Mouse (Mus musculus): ENCODE measurements around the gene Arpc4.
A peak's percentile ranks its signal among the peaks of the same experiment; 100 is the strongest.
"Not testable (repeated sequence)": the region's sequence is repeated elsewhere in the genome, so short reads cannot be mapped to it uniquely, and the experiment has no call there.

The Arpc4 gene

GRCm38 (mm10) chr6:113377496-113378385 lies at the start of gene Arpc4, which contains the start of gene Tada3:
Gene Arpc4 (plus strand): TSS chr6:113378115.
Gene Tada3 (minus strand): TSS chr6:113377883.
- peak; percentile 93 to 98 for DNase-seq (ENCODE audit: inconsistent age in 2 of 2, low spot score in 1 of 2)

DNA sequence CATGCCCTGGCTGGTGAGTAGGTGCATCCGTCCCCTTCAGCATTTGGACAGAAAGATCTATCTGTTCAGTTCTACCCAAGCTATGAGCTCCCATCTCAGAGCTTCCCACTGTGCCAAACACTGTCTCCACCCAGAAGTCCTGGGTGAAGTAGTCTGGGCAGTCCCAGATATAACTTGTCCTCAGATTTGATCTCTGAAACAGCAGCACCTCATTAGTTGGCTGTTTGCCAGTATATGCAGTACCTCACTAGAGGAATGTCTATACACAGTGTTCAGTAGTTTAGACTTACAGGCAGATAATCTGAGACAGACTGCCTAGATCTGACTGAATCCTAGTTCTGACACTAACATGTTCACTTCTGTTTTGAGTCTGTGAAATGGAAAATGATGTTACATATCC lies 48.5 kb upstream of the Arpc4 start:
- no peak for DNase-seq (ENCODE audit: inconsistent age in 2 of 2, low spot score in 1 of 2)

GRCm38 (mm10) chr6:113330547-113330946 lies 47.4 kb upstream of the Arpc4 start:
- peak in 1 of 2 experiments; percentile 43 for DNase-seq (ENCODE audit: inconsistent age in 2 of 2, low spot score in 1 of 2)

DNA sequence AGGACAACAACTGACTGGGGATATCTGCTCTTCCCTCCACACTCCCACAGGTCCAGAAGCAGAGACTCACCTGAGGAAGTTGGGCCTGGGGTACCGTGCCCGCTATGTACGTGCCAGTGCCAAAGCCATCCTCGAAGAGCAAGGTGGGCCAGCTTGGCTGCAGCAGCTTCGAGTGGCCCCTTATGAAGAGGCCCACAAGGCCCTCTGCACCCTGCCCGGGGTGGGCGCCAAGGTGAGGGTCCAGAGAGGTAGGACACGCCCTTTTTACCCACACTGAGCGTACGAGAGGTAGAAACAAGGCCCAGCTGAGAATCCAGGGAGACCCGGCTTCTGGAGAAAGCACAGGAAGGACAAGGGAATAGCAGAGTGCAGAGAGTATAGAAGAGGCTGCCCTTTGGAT lies 46.2 kb upstream of the Arpc4 start:
- DNase-seq (ENCODE audit: inconsistent age in 2 of 2, low spot score in 1 of 2): no peak

- not testable (repeated sequence) for DNase-seq (ENCODE audit: inconsistent age in 2 of 2, low spot score in 1 of 2)
Observed at GRCm38 (mm10) chr6:113332734-113333133, 45.2 kb upstream of the Arpc4 start.

DNA sequence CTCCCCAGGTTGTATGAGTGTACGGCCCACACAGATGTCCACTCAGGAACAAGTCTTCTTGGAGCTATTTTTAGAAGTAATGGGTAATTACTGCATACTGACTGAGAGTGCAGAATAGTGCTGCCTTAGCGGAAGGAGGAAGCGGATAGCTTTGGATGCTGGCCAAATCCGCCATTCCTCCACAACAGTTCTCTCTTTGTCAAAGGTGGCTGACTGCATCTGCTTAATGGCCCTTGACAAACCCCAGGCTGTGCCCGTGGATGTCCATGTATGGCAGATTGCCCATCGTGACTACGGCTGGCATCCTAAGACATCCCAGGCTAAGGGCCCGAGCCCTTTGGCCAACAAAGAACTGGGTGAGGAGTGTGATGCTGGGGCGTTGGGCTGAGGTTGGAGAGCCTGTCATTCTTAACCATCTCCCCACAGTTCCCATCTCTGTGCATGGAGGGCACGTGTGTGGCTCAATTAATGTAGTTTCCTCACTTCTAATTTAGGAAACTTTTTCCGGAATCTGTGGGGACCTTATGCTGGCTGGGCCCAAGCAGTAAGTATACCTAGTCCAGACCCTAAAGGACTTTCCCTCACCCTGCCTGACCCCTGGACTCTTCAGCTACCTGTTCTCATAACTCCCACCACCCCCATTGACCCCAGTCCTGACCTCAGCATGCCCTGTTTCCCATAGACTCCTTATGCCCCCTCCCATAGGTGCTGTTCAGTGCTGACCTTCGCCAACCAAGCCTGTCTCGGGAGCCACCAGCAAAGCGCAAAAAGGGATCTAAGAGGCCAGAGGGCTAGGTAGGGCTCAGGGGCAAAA lies 44.6 kb upstream of the Arpc4 start:
- DNase-seq (ENCODE audit: inconsistent age in 2 of 2, low spot score in 1 of 2): peak in 1 of 2 experiments; percentile 59

DNA sequence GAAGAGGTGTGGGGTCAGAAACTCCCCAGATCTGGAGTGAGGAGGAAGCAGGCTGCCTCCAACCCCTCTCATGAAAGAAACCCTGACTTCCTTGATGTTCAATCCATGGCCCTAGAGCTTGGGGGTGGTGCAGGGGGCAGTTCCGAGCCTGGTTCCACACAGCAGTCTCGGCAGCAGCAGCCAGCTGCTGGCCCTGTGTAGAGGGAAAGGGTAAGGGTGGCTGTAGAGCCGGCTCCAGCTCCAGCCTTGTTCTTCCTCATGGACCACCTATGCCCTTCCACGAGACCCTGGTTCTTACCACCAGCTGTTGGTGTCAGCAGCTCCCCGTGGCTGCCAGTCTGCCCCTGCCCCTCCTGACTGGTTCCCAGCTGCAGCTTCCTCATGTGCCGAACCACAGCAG lies 43.7 kb upstream of the Arpc4 start:
- no peak for DNase-seq (ENCODE audit: inconsistent age in 2 of 2, low spot score in 1 of 2)

- peak; percentile 70 to 87 for DNase-seq (ENCODE audit: inconsistent age in 2 of 2, low spot score in 1 of 2)
Observed at GRCm38 (mm10) chr6:113336852-113337620, 40.9 kb upstream of the Arpc4 start.

GRCm38 (mm10) chr6:113341574-113341973 lies 36.3 kb upstream of the Arpc4 start:
- DNase-seq (ENCODE audit: inconsistent age in 2 of 2, low spot score in 1 of 2): peak; percentile 29 to 57

DNA sequence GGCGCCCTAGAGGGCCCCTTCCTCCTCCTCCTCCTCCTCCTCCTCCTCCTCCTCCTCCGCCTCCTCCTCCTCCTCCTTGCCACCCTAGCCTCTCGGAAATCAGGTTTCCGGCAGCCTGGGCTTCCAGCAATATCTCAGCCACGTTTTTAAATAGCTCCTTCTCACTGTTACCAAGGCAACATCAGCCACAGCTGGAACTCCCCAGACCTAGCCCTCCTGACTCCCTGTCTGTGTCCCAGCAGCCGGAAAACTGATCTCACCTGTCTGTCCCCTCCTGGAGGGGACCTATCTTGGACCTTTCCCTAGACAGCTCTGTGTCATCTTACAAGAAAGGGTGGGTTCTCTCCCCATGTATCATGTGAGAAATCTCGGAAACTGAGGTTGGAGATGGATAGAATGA lies 35.6 kb upstream of the Arpc4 start:
- peak in 1 of 2 experiments; percentile 49 for DNase-seq (ENCODE audit: inconsistent age in 2 of 2, low spot score in 1 of 2)

DNA sequence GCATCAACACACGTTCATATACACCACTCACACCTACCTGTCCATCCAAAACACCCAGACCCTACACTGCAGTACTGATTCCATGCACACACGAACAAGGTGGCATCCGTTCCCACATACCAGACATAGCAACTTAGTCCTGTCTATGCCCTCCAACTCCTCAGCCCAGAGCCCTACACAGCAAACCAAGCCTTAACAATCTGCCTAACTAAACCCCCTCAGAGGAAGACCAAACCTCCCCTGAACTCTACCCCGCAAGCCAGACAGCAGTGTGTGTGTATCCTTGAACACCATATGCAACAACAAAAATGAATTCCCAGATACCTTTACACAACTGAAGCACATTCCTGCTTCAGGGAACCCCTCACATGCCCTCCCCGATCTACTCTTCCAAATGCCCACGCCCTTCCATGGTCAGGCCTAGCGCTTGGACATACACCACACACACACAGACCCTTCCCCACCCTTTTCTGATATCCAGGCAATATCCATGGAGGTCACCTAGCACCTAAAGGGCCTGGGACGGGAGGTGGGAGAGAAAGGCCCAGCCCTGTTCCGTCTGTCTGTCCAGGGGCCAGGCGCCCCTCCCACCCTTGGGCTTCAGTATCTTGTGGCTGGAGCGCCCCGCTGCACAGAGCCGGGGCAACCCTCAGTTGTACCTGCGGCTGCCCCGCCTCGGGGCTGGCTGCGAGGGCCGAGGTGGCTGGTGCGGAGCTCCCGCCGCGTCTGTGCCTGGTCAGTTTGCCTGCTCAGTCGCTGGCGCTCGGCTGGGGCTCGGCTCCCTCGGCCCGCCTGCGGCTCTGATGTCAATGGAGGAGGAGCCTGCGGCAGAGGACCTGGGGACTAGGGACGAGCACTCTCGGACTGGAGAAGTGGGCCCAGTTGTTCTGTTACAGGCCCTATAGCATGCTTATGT lies 34.5 kb upstream of the Arpc4 start, which contains the start of gene Camk1:
TSS of gene Camk1 (minus strand) at position 808 of the 916 bp plus-strand sequence.
- peak; percentile 91 to 96 for DNase-seq (ENCODE audit: inconsistent age in 2 of 2, low spot score in 1 of 2)

- peak; percentile 81 to 91 for DNase-seq (ENCODE audit: inconsistent age in 2 of 2, low spot score in 1 of 2)
Observed at GRCm38 (mm10) chr6:113344321-113344720, 33.6 kb upstream of the Arpc4 start.

DNA sequence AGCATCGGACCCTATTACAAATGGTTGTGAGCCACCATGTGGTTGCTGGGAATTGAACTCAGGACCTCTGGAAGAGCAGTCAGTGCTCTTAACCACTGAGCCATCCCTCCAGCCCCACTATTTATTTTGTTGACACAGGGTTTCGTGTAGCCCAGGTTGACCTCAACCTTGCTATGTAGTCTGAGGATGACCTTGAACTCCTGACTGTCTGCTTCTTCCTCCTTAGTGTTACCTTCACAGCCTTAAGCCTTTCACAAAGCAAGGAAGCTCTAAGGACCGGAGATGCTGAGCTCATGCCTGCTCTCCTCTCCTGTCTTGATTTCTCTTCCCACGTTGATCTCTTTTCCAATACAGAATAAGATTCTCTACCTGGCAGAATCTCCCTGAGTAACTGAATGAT lies 31.0 kb upstream of the Arpc4 start:
- DNase-seq (ENCODE audit: inconsistent age in 2 of 2, low spot score in 1 of 2): no peak

DNA sequence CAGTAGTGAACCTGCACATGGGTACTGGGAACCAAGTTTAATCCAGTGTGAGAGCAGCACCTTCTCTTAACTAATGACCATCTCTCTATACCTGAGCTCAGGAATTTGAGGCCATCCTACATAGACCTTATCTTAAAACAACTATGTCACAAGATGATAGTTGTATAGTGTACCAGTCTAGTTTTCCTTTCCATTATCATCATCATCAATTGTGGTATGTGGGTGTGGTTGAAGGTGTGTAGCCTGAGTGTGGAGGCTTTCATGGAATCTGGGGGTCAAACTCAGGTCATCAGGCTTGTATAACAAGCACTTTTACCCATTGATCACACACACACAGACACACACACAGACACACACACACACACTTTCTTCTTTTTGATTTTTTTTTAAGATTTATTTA lies 27.4 kb upstream of the Arpc4 start:
- DNase-seq (ENCODE audit: inconsistent age in 2 of 2, low spot score in 1 of 2): no peak

- peak in 1 of 2 experiments; percentile 16 for DNase-seq (ENCODE audit: inconsistent age in 2 of 2, low spot score in 1 of 2)
Observed at GRCm38 (mm10) chr6:113351161-113351560, 26.8 kb upstream of the Arpc4 start.

GRCm38 (mm10) chr6:113351653-113352052 lies 26.3 kb upstream of the Arpc4 start:
- peak in 1 of 2 experiments; percentile 19 for DNase-seq (ENCODE audit: inconsistent age in 2 of 2, low spot score in 1 of 2)

GRCm38 (mm10) chr6:113352820-113353219 lies 25.1 kb upstream of the Arpc4 start:
- DNase-seq (ENCODE audit: inconsistent age in 2 of 2, low spot score in 1 of 2): peak in 1 of 2 experiments; percentile 56

DNA sequence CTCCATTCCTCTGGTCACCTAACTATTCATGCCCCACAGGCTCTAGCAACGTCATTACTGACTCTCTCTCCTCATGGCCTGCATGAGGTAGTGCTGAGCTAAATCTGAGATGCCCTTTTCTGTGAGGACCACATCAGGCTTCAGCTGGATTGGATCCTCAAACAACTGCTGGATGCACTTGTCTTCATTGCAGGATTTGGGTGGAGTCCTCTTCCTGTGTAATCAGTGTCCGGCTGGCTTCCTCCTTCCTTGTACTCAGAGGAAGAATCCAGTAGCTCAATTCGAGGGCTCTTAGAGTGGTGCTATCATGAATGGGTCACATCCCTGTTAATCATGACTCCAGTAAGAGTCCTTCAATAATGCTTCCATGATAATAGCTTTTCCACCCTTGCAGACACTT lies 24.2 kb upstream of the Arpc4 start:
- peak in 1 of 2 experiments; percentile 19 for DNase-seq (ENCODE audit: inconsistent age in 2 of 2, low spot score in 1 of 2)

DNA sequence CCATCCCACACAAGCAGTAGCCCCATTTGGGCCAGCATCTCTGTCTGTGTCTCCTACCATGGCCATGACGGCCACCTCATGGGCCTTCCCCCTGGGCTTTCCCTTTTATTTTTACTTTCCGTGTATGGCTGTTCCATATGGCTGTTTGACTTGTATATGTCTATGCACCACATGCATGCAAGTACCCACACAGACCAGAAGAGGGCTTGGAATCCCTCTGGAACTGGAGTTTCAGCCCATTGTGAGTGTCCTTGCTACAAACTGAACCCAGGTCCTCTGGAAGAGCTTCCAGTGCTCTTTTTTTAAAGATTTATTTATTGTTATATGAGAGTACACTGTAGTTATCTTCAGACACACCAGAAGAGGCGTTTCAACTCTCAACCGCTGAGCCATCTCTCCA lies 16.4 kb upstream of the Arpc4 start:
- no peak for DNase-seq (ENCODE audit: inconsistent age in 2 of 2, low spot score in 1 of 2)

- no peak for DNase-seq (ENCODE audit: inconsistent age in 2 of 2, low spot score in 1 of 2)
Observed at GRCm38 (mm10) chr6:113362241-113362640, 15.7 kb upstream of the Arpc4 start.

Measured in adrenal gland, adult (tissue).